Mouse (Mus musculus) ES-Bruce4 (cell line): ENCODE measurements around the gene Ppt2.

ENCODE experiments used
- CTCF ChIP-seq: IDR thresholded peaks from one replicate; pipeline ENCODE4 v1.8.1; 2011; ENCODE audit warnings: low read depth, low read length
- POLR2A ChIP-seq: IDR thresholded peaks from one replicate; pipeline ENCODE4 v1.8.1; 2011; ENCODE audit warnings: low read length; ENCODE audit not compliant: insufficient read depth

DNA sequence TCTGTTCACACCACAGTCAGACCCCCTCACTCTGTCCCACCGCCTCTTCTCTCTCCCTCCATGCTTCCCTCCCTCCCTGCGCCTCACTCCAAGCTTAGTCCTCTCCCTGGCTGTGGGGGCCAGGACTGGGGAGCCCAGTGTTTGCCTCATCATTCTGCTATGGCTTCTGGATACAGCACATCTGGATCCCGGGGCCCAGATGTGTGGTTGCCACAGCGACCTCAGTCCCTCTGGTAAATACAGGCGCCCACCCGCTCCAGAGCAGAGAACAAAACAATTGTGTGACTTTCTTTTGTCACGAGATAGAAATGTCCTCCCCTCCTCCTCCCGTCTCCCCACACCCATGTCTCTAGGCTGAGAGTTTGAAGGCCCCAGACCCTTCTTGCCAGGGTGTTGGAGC is 28.4 kb upstream of the Ppt2 start:
- TF ChIP-seq POLR2A, result no peak
- no peak for TF ChIP-seq CTCF
